Mouse (Mus musculus): ENCODE results near the gene Abcg2. TPM values are rescaled to one million over a fixed set of nuclear protein-coding genes. Genes with fewer than 3 reads are reported as not detected.

Abcg2 gene
- polyA plus RNA-seq, 1 experiment from 2014 or later, result 33.7 TPM

DNA sequence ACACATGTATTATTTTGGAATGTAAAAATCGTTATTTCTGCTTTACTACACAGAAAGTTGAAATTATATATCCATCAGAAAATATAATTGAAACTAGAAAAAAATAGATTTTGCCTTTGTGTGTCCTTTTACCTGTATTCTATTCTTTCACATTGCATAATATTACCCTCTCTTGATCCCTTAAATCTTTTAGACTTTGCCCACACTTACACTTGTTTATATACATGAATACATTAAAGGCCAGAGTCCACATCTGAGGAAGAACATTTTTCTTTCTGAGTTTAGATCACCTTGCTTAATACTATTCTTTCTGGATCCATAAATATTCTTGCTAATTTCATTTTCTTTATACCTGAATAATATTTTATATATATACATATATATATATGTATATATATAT, 110.4 kb downstream of the Abcg2 start:
- no peak overlapping the region for H3K4me3 ChIP-seq
- H3K9ac ChIP-seq, result no peak overlapping the region
- 80% methylated on average over 1 of the region's 1 CpGs for WGBS
- no peak for ATAC-seq
- H3K27me3 ChIP-seq, result no peaks in the 10 kb centered on the region
- no peak overlapping the region for H3K4me2 ChIP-seq
- no peaks in the 10 kb centered on the region for H3K4me1 ChIP-seq
- no peak overlapping the region for H3K27ac ChIP-seq
- no peaks in the 10 kb centered on the region for H3K9me3 ChIP-seq (replicated peaks)
- 0 out of 2 replicates have a peak, but pooled peaks cover 2% of the 10 kb centered on the region for H3K36me3 ChIP-seq (ENCODE audit: poor library complexity, severe bottlenecking)

DNA sequence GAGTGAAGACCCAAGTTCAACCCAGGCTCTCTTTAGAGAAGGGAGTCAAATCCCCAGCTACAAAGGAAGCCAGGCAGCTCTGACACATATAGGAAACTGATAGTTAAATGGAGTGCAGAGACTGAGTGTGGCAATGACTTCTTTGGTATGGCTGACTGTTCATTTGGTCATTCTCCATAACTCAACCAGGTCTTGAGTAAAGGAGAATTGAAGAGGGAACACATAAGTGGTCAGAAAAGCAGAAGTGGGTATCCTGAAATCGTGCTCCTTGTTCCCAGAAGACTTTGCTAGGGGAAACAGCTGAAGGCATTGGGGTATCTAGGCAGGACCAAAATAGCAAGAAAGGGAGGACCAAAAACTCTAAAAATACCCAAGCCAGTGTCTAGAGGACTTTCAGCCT, 126.0 kb downstream of the Abcg2 start:
- Histone ChIP-seq H3K27ac (no peak overlapping the region), H3K4me3 (no peak overlapping the region), H3K4me1 (no peaks in the 10 kb centered on the region), H3K4me2 (no peak overlapping the region), H3K9me3 (replicated peaks) (no peaks in the 10 kb centered on the region), H3K9ac (no peak overlapping the region), H3K27me3 (no peaks in the 10 kb centered on the region), H3K36me3 (ENCODE audit: poor library complexity, severe bottlenecking) (no peaks in the 10 kb centered on the region)
- WGBS, result 75% methylated on average over 1 of the region's 1 CpGs
- no peak for ATAC-seq

DNA sequence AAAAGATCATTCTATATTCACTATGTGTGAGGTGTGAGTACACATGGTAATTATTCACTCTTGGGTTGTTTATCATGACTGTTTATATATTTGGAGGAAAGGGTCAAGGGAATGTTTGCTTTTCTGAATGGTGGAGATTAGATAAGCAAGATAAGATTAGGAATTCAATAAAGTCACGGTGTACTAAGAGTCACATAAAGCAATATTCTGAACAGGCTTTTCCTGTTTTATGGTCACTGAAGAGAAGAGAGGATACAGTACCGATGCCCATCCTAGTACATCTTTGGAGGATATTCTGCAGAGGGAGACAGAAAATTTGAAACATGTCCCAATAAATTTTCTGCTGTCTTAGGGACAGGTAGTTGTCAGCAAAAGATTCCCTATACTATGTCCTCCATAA, 127.6 kb downstream of the Abcg2 start:
- Histone ChIP-seq H3K9ac (no peak overlapping the region), H3K4me1 (no peaks in the 10 kb centered on the region), H3K4me3 (no peak overlapping the region), H3K9me3 (replicated peaks) (no peaks in the 10 kb centered on the region), H3K4me2 (no peak overlapping the region), H3K27me3 (no peaks in the 10 kb centered on the region), H3K27ac (no peak overlapping the region), H3K36me3 (ENCODE audit: poor library complexity, severe bottlenecking) (no peaks in the 10 kb centered on the region)
- no peak for ATAC-seq
- WGBS, result 92% methylated on average over 2 of the region's 2 CpGs

DNA sequence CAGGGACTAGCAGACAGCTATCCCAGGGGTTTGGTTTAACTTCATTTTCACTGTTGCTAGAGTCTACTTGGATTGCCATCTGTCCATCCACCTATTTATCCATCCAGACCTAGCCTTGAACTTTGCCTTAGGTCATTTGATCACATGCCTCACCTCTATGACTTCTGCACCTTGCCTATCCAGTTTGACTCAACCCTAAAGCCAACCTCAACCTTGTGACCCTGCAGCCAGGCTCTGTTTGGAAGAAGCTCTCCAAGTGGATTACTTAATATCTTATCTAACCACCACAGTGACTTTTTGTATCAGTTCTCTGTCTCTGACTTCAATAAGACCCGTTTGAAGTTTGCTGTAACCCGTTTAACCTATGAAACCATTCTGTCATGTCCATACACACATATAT, 149.5 kb downstream of the Abcg2 start:
- Histone ChIP-seq H3K9ac (no peak overlapping the region), H3K9me3 (replicated peaks) (no peaks in the 10 kb centered on the region), H3K27ac (no peak overlapping the region), H3K36me3 (ENCODE audit: poor library complexity, severe bottlenecking) (no peaks in the 10 kb centered on the region), H3K27me3 (no peaks in the 10 kb centered on the region), H3K4me3 (no peak overlapping the region), H3K4me2 (no peak overlapping the region), H3K4me1 (no peaks in the 10 kb centered on the region)
- no peak for ATAC-seq
- 82% methylated on average over 2 of the region's 2 CpGs for WGBS

DNA sequence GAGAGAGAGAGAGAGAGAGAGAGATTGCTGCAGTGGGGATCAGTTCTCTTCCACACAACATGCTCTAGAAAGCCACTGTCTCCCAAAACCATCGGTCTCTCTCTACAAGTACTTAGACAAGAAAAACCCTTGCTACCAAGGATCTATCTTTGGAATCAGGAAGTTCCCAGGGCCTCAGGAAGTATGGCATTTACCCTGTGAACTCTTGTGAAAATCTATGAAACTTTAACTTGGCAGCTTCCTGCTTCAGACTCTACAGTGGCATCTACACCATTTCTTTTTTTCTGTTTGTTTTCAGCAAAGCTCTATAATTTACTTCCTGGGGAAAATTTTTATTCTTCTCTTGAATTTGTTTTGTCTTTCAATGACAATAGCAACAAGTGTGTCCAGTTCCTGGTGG, 150.8 kb downstream of the Abcg2 start:
- ATAC-seq, result no peak
- Histone ChIP-seq H3K27me3 (no peaks in the 10 kb centered on the region), H3K4me1 (no peaks in the 10 kb centered on the region), H3K9me3 (replicated peaks) (no peaks in the 10 kb centered on the region), H3K4me3 (no peak overlapping the region), H3K36me3 (ENCODE audit: poor library complexity, severe bottlenecking) (no peaks in the 10 kb centered on the region), H3K9ac (no peak overlapping the region), H3K4me2 (no peak overlapping the region), H3K27ac (no peak overlapping the region)
- 95% methylated on average over 1 of the region's 1 CpGs for WGBS

Other genes starting within 250 kb of the Abcg2 start
- not detected in 2 replicates for gene Vmn1r30, start 141.1 kb upstream of the Abcg2 start, polyA plus RNA-seq (2015; fragmentation: Nextera tagmentation; extraction: Ambion mirVana)
- not detected in 2 replicates for gene Vmn1r31, start 109.2 kb upstream of the Abcg2 start, polyA plus RNA-seq (2015; fragmentation: Nextera tagmentation; extraction: Ambion mirVana)
- 14.6 and 15.0 TPM in 2 replicates for gene Herc3, start 246.9 kb downstream of the Abcg2 start, polyA plus RNA-seq (2015; fragmentation: Nextera tagmentation; extraction: Ambion mirVana)

Data from forebrain, embryonic 13.5 days (tissue).